ENCODE assay signal across 8 mouse cellular contexts in the genomic region with DNA sequence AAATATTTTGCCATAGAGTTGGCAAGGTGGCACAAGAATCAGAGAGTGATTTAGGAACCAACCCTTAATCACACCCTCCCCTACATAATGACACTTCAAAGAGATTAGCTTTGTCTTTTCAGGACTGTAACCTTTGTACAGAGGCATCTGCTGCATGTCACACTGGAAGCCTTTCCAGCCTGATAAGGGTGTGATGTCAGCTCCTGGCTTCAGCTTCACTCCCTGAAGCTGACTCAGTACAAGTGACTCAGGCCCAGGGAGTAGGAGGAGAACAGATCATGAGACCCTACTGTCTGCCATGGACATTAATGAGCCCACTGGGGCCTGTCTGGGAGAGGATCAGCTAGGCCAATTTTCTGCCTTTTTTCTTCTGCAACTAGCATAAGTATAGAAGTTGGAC. TPM values are rescaled to one million over a fixed set of nuclear protein-coding genes. Genes with fewer than 3 reads are reported as not detected.
DNase-seq lines count a peak whose midpoint lies in the region; ATAC-seq lines count a peak whose summit lies in the region.

No protein-coding gene starts in this region.

- H3K9ac ChIP-seq in midbrain, embryonic 11.5 days (ENCODE audit: low read length): no peak overlapping the region
- no peak overlapping the region for H3K9ac ChIP-seq in midbrain, embryonic 16.5 days (ENCODE audit: low read depth, low read length)
- no peak overlapping the region for H3K9ac ChIP-seq in forebrain, embryonic 14.5 days (ENCODE audit: low read length)

- no peak overlapping the region for H3K4me3 ChIP-seq in midbrain, embryonic 11.5 days (ENCODE audit: low read depth, low read length)
- no peak overlapping the region for H3K4me3 ChIP-seq in midbrain, embryonic 16.5 days (ENCODE audit: low read depth, low read length)
- H3K4me3 ChIP-seq in forebrain, embryonic 14.5 days (ENCODE audit: low read depth, low read length): no peak overlapping the region

- H3K36me3 ChIP-seq in midbrain, embryonic 11.5 days (ENCODE audit: control insufficient read depth, insufficient read depth, low read length): 0 out of 2 replicates have a peak, but pooled peaks cover 4% of the 10 kb centered on the region
- peaks cover 7% of the 10 kb centered on the region for H3K36me3 ChIP-seq in midbrain, embryonic 16.5 days (ENCODE audit: control insufficient read depth, insufficient read depth, low read length)
- H3K36me3 ChIP-seq in forebrain, embryonic 14.5 days (ENCODE audit: control insufficient read depth, insufficient read depth, low read length): peaks cover 48% of the 10 kb centered on the region

- H3K4me1 ChIP-seq in midbrain, embryonic 11.5 days (ENCODE audit: control insufficient read depth, insufficient read depth, low read length): no peaks in the 10 kb centered on the region
- no peaks in the 10 kb centered on the region for H3K4me1 ChIP-seq in midbrain, embryonic 16.5 days (ENCODE audit: control insufficient read depth, insufficient read depth, low read length)
- H3K4me1 ChIP-seq in forebrain, embryonic 14.5 days (ENCODE audit: control insufficient read depth, insufficient read depth, low read length): no peaks in the 10 kb centered on the region

- H3K27ac ChIP-seq in midbrain, embryonic 11.5 days (ENCODE audit: low read depth, low read length): no peak overlapping the region
- H3K27ac ChIP-seq in midbrain, embryonic 16.5 days (ENCODE audit: low read length): no peak overlapping the region
- H3K27ac ChIP-seq in forebrain, embryonic 14.5 days (ENCODE audit: low read depth, low read length): no peak overlapping the region

- peak; percentile 6 for DNase-seq in midbrain, embryonic 11.5 days (ENCODE audit: low spot score, missing footprints)
- DNase-seq in gastrocnemius, postnatal 10 days: peak; percentile 60
- DNase-seq in kidney, postnatal 14 days: peak; percentile 46
- DNase-seq in ovary, postnatal 36 days (ENCODE audit: low spot score): peak; percentile 38
- DNase-seq in forebrain, embryonic 14.5 days (ENCODE audit: low spot score): no peak
- no peak for DNase-seq in cerebellum, postnatal 14 days
- DNase-seq in right cerebral cortex, postnatal 10 days (ENCODE audit: low spot score in 2 of 2): no peak

- H3K4me2 ChIP-seq in midbrain, embryonic 11.5 days: no peak overlapping the region
- H3K4me2 ChIP-seq in midbrain, embryonic 16.5 days (ENCODE audit: low read length): no peak overlapping the region
- H3K4me2 ChIP-seq in forebrain, embryonic 14.5 days (ENCODE audit: low read length): no peak overlapping the region

- ATAC-seq in midbrain, embryonic 11.5 days (ENCODE audit: low FRiP score): no peak
- no peak for ATAC-seq in midbrain, embryonic 16.5 days
- no peak for ATAC-seq in forebrain, embryonic 14.5 days

- H3K27me3 ChIP-seq in midbrain, embryonic 11.5 days (ENCODE audit: control insufficient read depth, insufficient read depth, low read length): no peaks in the 10 kb centered on the region
- H3K27me3 ChIP-seq in midbrain, embryonic 16.5 days (ENCODE audit: control insufficient read depth, insufficient read depth, low read depth, low read length): no peaks in the 10 kb centered on the region
- no peaks in the 10 kb centered on the region for H3K27me3 ChIP-seq in forebrain, embryonic 14.5 days (replicated peaks; ENCODE audit: control insufficient read depth, insufficient read depth, low read length)

- H3K9me3 ChIP-seq in midbrain, embryonic 11.5 days (ENCODE audit: control insufficient read depth, low read length): no peaks in the 10 kb centered on the region
- no peaks in the 10 kb centered on the region for H3K9me3 ChIP-seq in midbrain, embryonic 16.5 days (replicated peaks; ENCODE audit: control insufficient read depth, low read length, poor library complexity, severe bottlenecking)
- H3K9me3 ChIP-seq in forebrain, embryonic 14.5 days (replicated peaks; ENCODE audit: control insufficient read depth, low read length): no peaks in the 10 kb centered on the region

RNA-seq across cellular contexts. Expression of a gene that starts 13.0 kb away (rescaled TPM):
- polyA plus RNA-seq in midbrain, embryonic 11.5 days (2014; fragmentation: Nextera tagmentation; extraction: Ambion mirVana): 20.2 and 21.2 TPM in 2 replicates
- polyA plus RNA-seq in midbrain, embryonic 16.5 days (2015; fragmentation: Nextera tagmentation; extraction: Ambion mirVana): 21.1 and 22.4 TPM in 2 replicates
- total RNA-seq in gastrocnemius, postnatal 10 days (2021): 10 to 100 TPM; 31.0 to 32.7 TPM
- 28.8 and 31.0 TPM in 2 replicates for polyA plus RNA-seq in forebrain, embryonic 14.5 days (2014; fragmentation: Nextera tagmentation; extraction: Ambion mirVana)

RNA-seq across cellular contexts. Expression of a gene that starts 27.7 kb away (rescaled TPM):
- polyA plus RNA-seq in midbrain, embryonic 11.5 days (2014; fragmentation: Nextera tagmentation; extraction: Ambion mirVana): 24.1 and 29.7 TPM in 2 replicates
- 17.6 and 18.7 TPM in 2 replicates for polyA plus RNA-seq in midbrain, embryonic 16.5 days (2015; fragmentation: Nextera tagmentation; extraction: Ambion mirVana)
- total RNA-seq in gastrocnemius, postnatal 10 days (2021): 10 to 100 TPM; 20.2 to 22.6 TPM
- polyA plus RNA-seq in forebrain, embryonic 14.5 days (2014; fragmentation: Nextera tagmentation; extraction: Ambion mirVana): 16.4 and 21.8 TPM in 2 replicates

RNA-seq across cellular contexts. Expression of a gene that starts 33.7 kb away (rescaled TPM):
- 5.9 and 6.8 TPM in 2 replicates for polyA plus RNA-seq in midbrain, embryonic 11.5 days (2014; fragmentation: Nextera tagmentation; extraction: Ambion mirVana)
- polyA plus RNA-seq in midbrain, embryonic 16.5 days (2015; fragmentation: Nextera tagmentation; extraction: Ambion mirVana): 6.2 and 7.5 TPM in 2 replicates
- 10 to 100 TPM in 1 of 2 experiments, 1 to 10 TPM in 1; 7.6 to 11.5 TPM for total RNA-seq in gastrocnemius, postnatal 10 days (2021)
- 5.6 and 5.9 TPM in 2 replicates for polyA plus RNA-seq in forebrain, embryonic 14.5 days (2014; fragmentation: Nextera tagmentation; extraction: Ambion mirVana)

RNA-seq across cellular contexts. Expression of a gene that starts 54.7 kb away (rescaled TPM):
- polyA plus RNA-seq in midbrain, embryonic 11.5 days (2014; fragmentation: Nextera tagmentation; extraction: Ambion mirVana): 3.6 and 4.7 TPM in 2 replicates
- polyA plus RNA-seq in midbrain, embryonic 16.5 days (2015; fragmentation: Nextera tagmentation; extraction: Ambion mirVana): 10.8 and 12.4 TPM in 2 replicates
- total RNA-seq in gastrocnemius, postnatal 10 days (2021): 1 to 10 TPM; 8.3 to 8.6 TPM
- 10.0 TPM in 2 replicates for polyA plus RNA-seq in forebrain, embryonic 14.5 days (2014; fragmentation: Nextera tagmentation; extraction: Ambion mirVana)

RNA-seq across cellular contexts. Expression of a gene that starts 54.8 kb away (rescaled TPM):
- 300 and 316 TPM in 2 replicates for polyA plus RNA-seq in midbrain, embryonic 11.5 days (2014; fragmentation: Nextera tagmentation; extraction: Ambion mirVana)
- 253 and 254 TPM in 2 replicates for polyA plus RNA-seq in midbrain, embryonic 16.5 days (2015; fragmentation: Nextera tagmentation; extraction: Ambion mirVana)
- total RNA-seq in gastrocnemius, postnatal 10 days (2021): 100 to 1,000 TPM; 167 to 176 TPM
- polyA plus RNA-seq in forebrain, embryonic 14.5 days (2014; fragmentation: Nextera tagmentation; extraction: Ambion mirVana): 293 and 334 TPM in 2 replicates

Comparison
In these comparisons a context has a peak if more than half of its experiments do, and no peak if none do; other contexts are left out.
1. DNase-seq: peak in midbrain, embryonic 11.5 days (single experiment), gastrocnemius, postnatal 10 days (single experiment), kidney, postnatal 14 days (single experiment) and ovary, postnatal 36 days (single experiment); none in forebrain, embryonic 14.5 days (single experiment), cerebellum, postnatal 14 days (0 of 2) and right cerebral cortex, postnatal 10 days (0 of 2).